Mouse (Mus musculus) midbrain, embryonic 12.5 days (tissue): ENCODE results near the gene Snx30. TPM values are rescaled to one million over a fixed set of nuclear protein-coding genes. Genes with fewer than 3 reads are reported as not detected.
A peak's percentile ranks its signal among the peaks of the same experiment; 100 is the strongest.
"Not testable (repeated sequence)": the region's sequence is repeated elsewhere in the genome, so short reads cannot be mapped to it uniquely, and the experiment has no call there.

Source experiments
- ATAC-seq: fragments of 200-750 bp; cut with Nextera tagmentation; 2 replicates; pipeline ENCODE4 v1.8.0; 2017; ENCODE audit warnings: low read depth, moderate TSS enrichment, moderate library complexity; ENCODE audit not compliant: low FRiP score
- H3K27ac ChIP-seq: fragments of 300-500 bp; sonication (generic); replicated peaks from 2 replicates; pipeline ENCODE4 v1.5.1; 2016; ENCODE audit warnings: mild to moderate bottlenecking
- H3K27me3 ChIP-seq: fragments of 300-500 bp; sonication (generic); 2 replicates; pipeline ENCODE4 v1.6.1; 2016; ENCODE audit warnings: mild to moderate bottlenecking
- H3K36me3 ChIP-seq: fragments of 300-500 bp; sonication (generic); 2 replicates; pipeline ENCODE4 v1.6.1; 2016
- H3K4me1 ChIP-seq: fragments of 300-500 bp; sonication (generic); 2 replicates; pipeline ENCODE4 v1.6.1; 2016
- H3K4me2 ChIP-seq: fragments of 300-500 bp; sonication (generic); replicated peaks from 2 replicates; pipeline ENCODE4 v1.6.1; 2016; ENCODE audit warnings: mild to moderate bottlenecking, moderate library complexity
- H3K4me3 ChIP-seq: fragments of 300-500 bp; sonication (generic); 2 replicates; pipeline ENCODE4 v1.5.1; 2016; ENCODE audit warnings: mild to moderate bottlenecking
- H3K9ac ChIP-seq: fragments of 300-500 bp; sonication (generic); replicated peaks from 2 replicates; pipeline ENCODE4 v1.6.1; 2016; ENCODE audit warnings: mild to moderate bottlenecking, moderate library complexity
- H3K9me3 ChIP-seq: fragments of 300-500 bp; sonication (generic); 2 replicates; pipeline ENCODE4 v1.6.1; 2016; ENCODE audit warnings: mild to moderate bottlenecking
- WGBS: fragments of 180-500 bp; shearing (Covaris S2); methylation state at CpG from one replicate; pipeline ENCODE4 v1.1.7; 2016; 5-methylcytosine and 5-hydroxymethylcytosine counted together
- polyA plus RNA-seq: library from polyadenylated mRNA; unstranded; fragments of >200 nt; fragmentation: Nextera tagmentation; extraction: Ambion mirVana; gene quantifications from 2 replicates; pipeline ENCODE4 v1.2.1, GENCODE M21; 2016

The Snx30 gene
- polyA plus RNA-seq, 1 experiment from 2014 or later, result 14.5 TPM

DNA sequence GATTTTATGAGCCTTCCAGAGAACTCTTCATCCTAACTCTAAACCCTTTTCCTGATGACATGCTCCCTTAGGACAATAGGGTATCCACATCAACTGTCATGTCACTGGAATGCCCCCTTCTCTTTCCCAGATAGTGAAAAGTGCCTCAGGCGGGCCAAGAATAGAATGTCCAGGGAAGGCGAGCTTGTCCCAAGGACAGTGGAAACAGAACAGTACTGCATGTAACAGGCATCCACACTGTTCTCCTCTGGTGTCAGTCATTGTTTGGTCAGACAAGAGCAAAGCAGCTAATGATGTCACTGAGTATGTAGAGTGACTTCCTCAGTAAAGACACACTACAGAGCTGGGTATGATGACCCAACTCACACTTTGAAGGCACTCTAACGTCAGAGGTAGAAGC is 27.8 kb upstream of the Snx30 start:
- Histone ChIP-seq H3K27me3 (no peaks in the 10 kb centered on the region), H3K9ac (no peak overlapping the region), H3K27ac (no peak overlapping the region), H3K4me1 (peaks cover 9% of the 10 kb centered on the region), H3K9me3 (no peaks in the 10 kb centered on the region), H3K36me3 (peaks cover 14% of the 10 kb centered on the region), H3K4me3 (no peak overlapping the region), H3K4me2 (no peak overlapping the region)
- WGBS, result 81% methylated on average over 3 of the region's 3 CpGs
- ATAC-seq, result no peak

DNA sequence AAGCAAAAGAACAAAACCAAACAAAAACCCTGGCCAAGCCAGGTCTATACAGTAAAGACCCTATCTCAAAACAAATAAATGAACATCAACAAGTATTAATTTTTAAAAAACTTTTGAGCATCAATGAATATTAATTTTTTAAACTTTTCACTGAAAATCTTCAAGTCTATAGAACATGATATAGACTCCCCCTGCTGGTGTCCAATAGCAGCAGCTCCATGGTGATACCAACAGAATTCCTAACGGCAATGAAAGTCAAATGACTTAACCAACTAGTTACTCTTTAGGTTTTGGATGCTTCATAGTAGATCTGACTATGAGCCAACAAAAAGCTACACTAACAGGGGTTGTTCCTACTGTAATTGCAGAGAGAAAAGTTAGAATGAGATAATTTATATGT is 25.1 kb upstream of the Snx30 start:
- Histone ChIP-seq H3K27me3 (no peaks in the 10 kb centered on the region), H3K4me3 (no peak overlapping the region), H3K27ac (no peak overlapping the region), H3K9me3 (no peaks in the 10 kb centered on the region), H3K4me2 (no peak overlapping the region), H3K9ac (no peak overlapping the region), H3K4me1 (peaks cover 6% of the 10 kb centered on the region), H3K36me3 (peaks cover 3% of the 10 kb centered on the region; the same call in 1 of the 2 replicates)
- 33% methylated on average over 1 of the region's 1 CpGs for WGBS
- ATAC-seq, result no peak

DNA sequence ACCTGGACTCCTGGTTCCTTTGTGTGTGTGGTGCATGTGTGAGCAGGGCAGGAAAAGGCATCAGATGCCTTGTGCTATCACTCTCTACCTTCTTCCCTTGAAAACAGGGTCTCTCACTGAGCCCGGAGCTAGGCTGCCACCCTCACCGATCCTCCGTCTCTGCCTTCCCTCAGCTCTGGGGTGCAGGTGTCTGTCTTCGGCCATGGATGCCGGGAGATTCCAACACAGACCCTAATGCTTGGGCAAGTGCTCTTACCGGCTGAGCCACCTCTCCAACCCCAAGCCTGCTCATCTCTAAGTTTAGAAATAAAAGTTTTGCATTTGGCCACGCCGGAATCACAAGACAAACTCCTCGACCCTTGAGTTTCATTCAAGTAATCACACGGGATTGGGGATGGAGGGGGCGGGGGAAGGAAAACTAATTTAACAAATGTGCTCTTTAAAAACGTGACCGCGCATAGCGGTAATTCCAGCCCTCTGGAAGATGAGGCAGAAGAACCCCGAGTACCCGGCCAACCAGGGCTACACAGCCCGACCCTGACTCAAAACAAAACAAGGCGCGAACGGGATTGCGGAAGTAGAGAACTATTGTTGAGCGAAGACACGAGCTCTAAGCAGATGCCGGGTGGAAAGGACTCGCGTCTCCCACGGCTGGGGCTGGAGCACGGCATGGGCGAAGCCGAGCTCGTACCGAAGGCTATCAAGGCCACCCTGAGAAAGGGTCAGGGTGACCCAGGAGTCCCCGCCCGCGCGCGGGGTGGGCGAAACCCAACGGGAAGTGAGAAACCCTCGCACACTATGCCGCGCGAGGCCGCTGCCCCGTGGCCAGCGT is 22.6 kb upstream of the Snx30 start:
- H3K36me3 ChIP-seq, result 0 out of 2 replicates have a peak, but pooled peaks cover 3% of the 10 kb centered on the region
- H3K27me3 ChIP-seq, result no peaks in the 10 kb centered on the region
- peak overlapping the region; percentile 72 for H3K4me3 ChIP-seq
- H3K27ac ChIP-seq, result peak overlapping the region; percentile 62
- H3K4me2 ChIP-seq, result peak overlapping the region; percentile 67
- peak; percentile 71 for ATAC-seq
- under 1% methylated on average over 47 of the region's 47 CpGs for WGBS
- peak overlapping the region; percentile 65 for H3K9ac ChIP-seq
- peaks cover 6% of the 10 kb centered on the region for H3K4me1 ChIP-seq
- H3K9me3 ChIP-seq, result no peaks in the 10 kb centered on the region

DNA sequence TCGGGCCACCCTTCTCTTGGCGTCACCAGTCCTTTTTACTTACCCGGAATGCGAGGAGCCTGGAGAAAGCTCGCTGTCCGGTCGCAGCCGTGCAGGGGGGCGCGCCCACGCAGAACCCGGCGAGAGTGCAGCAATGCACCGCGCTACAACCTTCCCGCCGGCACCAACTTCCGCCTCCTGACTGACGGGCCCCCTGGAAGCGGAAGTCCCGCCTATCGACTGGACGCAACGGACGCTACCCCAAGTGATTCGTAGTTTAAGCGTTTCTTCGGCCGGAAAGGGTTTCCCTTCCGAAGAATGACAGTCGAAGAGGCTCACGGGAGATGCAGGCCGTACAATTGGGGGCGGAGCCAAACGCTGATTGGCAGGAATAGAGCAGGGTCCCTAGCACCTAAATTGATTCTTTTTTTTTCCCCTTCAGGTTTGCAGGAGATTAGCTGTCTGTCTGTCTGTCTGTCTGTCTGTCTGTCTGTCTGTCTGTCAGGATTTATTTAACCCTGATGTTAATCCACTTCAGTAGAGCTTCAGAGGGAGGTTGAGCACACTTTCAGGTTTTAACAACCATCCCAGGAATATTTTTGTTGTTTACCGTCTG is 21.9 kb upstream of the Snx30 start:
- 1% methylated on average over 36 of the region's 36 CpGs for WGBS
- Histone ChIP-seq H3K4me2 (peak overlapping the region; percentile 67), H3K27me3 (no peaks in the 10 kb centered on the region), H3K36me3 (0 out of 2 replicates have a peak, but pooled peaks cover 3% of the 10 kb centered on the region), H3K27ac (peak overlapping the region; percentile 62), H3K9ac (peak overlapping the region; percentile 65), H3K9me3 (no peaks in the 10 kb centered on the region), H3K4me1 (peaks cover 6% of the 10 kb centered on the region), H3K4me3 (peak overlapping the region; percentile 72)
- ATAC-seq, result peak; percentile 96

DNA sequence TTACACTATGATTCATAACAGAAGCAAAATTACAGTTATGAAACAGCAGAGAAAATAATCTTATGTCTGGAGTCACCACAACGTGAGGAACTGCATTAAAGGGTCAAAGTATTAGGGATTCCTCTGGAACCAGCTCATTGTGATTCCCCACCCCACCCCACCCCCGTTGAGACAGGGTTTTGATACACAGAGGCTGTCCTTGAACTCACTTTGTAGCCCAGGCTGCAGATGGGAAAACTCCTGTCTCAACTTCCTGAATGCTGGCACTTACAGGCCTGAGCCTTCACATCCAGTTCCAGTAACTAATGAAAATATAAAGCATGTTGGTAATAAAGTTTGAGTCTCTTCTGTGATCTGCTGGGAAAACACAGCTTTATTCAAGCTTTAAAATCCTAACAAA is 20.2 kb upstream of the Snx30 start:
- no peak overlapping the region for H3K9ac ChIP-seq
- no peak for ATAC-seq
- no peak overlapping the region for H3K4me2 ChIP-seq

DNA sequence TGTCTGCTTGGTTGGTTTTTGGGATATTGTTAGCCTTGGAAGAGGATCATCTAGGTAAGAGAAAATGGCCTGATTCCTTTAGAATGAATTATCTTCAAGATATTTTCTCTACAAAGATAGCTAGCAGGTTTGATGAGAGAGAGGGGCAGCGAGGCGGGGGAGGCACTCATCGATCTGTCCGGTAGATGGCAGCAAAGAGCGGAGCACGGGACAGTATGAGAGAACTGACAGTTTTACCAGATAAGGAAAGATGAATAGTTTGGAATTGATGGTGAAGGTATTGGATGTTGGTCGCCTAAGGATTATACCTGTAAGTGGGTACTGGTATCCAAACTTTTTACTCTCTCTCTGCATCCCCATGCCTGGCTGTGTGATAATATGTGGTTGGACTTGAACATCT is 19.0 kb upstream of the Snx30 start:
- no peak overlapping the region for H3K27ac ChIP-seq
- no peaks in the 10 kb centered on the region for H3K36me3 ChIP-seq
- no peak overlapping the region for H3K4me2 ChIP-seq
- no peak overlapping the region for H3K4me3 ChIP-seq
- H3K9me3 ChIP-seq, result no peaks in the 10 kb centered on the region
- no peak for ATAC-seq
- no peak overlapping the region for H3K9ac ChIP-seq
- peaks cover 6% of the 10 kb centered on the region for H3K4me1 ChIP-seq
- WGBS, result 2% methylated on average over 7 of the region's 7 CpGs
- no peaks in the 10 kb centered on the region for H3K27me3 ChIP-seq

More for the DNA sequence above, 20.2 kb upstream of the Snx30 start:
- H3K27ac ChIP-seq, result no peak overlapping the region
- no peaks in the 10 kb centered on the region for H3K27me3 ChIP-seq
- H3K4me1 ChIP-seq, result peaks cover 6% of the 10 kb centered on the region
- no peaks in the 10 kb centered on the region for H3K9me3 ChIP-seq
- H3K36me3 ChIP-seq, result no peaks in the 10 kb centered on the region
- WGBS, result 32% methylated on average over 2 of the region's 2 CpGs
- no peak overlapping the region for H3K4me3 ChIP-seq

DNA sequence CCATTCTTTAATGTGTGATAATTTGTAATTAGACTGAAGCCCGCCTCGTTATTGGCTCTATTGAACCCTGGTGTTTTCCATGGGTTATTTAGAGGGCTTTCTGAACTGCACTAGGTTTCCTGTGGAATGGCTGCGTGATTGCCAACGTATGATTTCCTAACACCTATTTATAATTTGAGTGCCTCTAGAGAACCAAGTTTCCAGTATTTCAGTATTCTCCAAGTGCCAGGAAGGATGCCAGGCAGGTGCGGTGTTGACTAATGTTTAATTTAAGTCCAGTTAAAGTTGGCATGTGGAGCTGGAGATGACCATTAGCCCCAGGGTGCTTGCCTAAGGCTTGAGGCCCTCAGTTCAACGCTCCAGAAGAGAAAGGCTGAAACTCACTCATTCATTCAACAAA is 18.5 kb upstream of the Snx30 start:
- H3K4me2 ChIP-seq, result no peak overlapping the region
- H3K27me3 ChIP-seq, result no peaks in the 10 kb centered on the region
- no peak overlapping the region for H3K9ac ChIP-seq
- no peak overlapping the region for H3K27ac ChIP-seq
- ATAC-seq, result no peak
- no peaks in the 10 kb centered on the region for H3K9me3 ChIP-seq
- H3K4me3 ChIP-seq, result no peak overlapping the region
- H3K4me1 ChIP-seq, result peaks cover 4% of the 10 kb centered on the region
- no peaks in the 10 kb centered on the region for H3K36me3 ChIP-seq
- 65% methylated on average over 6 of the region's 6 CpGs for WGBS

DNA sequence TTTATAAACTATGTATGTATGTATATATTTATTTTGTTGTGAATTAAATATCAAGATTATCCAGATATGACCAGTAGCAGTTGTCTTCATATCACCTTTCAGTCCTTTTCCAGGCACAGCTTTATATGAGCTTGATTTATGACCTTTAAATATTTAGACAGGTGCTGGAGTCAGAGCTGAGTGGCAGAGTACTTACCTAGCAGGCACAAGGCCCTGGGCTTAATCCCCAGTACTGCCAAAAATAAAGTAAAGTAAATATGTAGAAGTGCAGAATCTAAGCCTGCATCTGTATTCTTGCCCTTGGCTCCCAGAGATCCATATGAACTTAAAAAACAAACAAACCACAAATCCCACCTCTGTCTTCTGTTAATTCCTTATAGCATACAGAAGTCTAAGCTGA is 16.6 kb upstream of the Snx30 start:
- ATAC-seq, result no peak
- H3K36me3 ChIP-seq, result no peaks in the 10 kb centered on the region
- H3K27ac ChIP-seq, result no peak overlapping the region
- no peaks in the 10 kb centered on the region for H3K4me1 ChIP-seq
- H3K9me3 ChIP-seq, result no peaks in the 10 kb centered on the region
- H3K4me3 ChIP-seq, result no peak overlapping the region
- no peaks in the 10 kb centered on the region for H3K27me3 ChIP-seq
- no peak overlapping the region for H3K4me2 ChIP-seq
- no peak overlapping the region for H3K9ac ChIP-seq

DNA sequence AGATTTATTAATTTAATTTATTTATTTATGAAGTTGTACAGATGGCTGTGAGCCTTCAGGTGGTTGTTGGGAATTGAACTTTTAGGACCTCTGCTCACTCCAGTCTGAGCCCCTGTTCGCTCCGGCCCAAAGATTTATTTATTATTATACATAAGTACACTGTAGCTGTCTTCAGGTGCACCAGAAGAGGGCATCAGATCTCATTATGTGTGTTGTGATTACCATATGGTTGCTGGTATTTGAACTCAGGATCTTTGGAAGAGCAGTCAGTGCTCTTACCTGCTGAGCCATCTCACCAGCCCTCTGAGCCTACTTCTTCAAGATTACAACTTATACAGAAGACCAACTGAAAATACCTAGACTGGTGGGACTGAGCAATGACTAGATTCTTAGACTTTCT is 12.0 kb upstream of the Snx30 start:
- H3K27ac ChIP-seq, H3K4me1 ChIP-seq, H3K9ac ChIP-seq, ATAC-seq, H3K4me3 ChIP-seq, H3K9me3 ChIP-seq, H3K27me3 ChIP-seq, H3K4me2 ChIP-seq, H3K36me3 ChIP-seq: not testable (repeated sequence)
- WGBS, result 80% methylated on average over 2 of the region's 2 CpGs

DNA sequence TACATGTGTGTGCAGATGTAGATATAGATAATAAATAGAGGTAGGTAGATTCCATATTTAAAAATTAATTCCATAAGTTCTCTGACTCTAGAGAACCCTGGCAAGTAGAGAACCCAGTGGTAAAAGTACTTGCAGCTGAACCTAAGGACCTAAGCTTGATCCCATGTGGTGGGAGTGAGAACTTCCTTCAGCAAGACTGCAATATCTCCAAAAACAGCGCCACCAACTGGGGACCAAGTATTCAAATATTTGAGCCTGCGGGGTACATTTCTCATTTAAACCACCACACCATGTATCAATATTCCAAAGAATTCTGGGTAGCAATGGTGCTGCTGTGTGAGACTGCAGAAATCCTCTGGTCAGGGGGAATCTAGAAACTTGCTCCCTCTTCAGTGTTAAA is 11.5 kb upstream of the Snx30 start:
- Histone ChIP-seq H3K9ac (no peak overlapping the region), H3K36me3 (no peaks in the 10 kb centered on the region), H3K27ac (no peak overlapping the region), H3K27me3 (no peaks in the 10 kb centered on the region), H3K4me1 (no peaks in the 10 kb centered on the region), H3K4me2 (no peak overlapping the region), H3K4me3 (no peak overlapping the region), H3K9me3 (no peaks in the 10 kb centered on the region)
- no peak for ATAC-seq
- WGBS, result 63% methylated on average over 2 of the region's 2 CpGs

DNA sequence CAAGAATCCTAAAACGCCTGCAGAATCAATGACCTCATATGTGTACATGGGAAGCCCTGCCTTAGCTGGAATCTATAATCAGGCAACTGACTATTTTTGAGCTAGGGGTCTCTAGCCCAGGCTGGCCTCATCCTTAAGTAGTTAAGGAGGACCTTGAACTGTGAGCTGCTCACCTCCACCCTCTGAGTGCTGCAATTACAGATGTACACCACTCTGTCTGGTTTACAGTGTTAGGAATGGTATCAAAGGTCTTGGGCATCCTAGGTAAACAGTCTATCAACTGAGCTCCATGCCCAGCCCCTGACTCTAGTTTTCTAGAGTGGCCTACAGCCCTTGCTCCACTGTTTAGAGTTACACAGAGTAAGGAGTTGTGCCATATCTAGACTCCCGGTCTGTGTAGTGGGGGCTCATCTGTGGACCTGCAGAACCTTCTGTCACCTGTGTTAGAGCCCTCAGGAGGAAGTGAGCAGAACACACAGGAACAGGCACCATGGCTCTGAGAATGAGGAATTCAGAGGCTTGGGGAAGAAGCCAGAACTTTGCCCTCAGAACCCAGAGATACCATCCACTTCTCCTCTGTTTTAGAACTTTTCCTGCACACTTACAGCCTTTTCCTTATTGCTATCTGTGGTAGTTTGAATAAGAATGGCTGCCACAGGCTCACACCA is 9.7 kb upstream of the Snx30 start:
- no peak overlapping the region for H3K4me3 ChIP-seq
- no peaks in the 10 kb centered on the region for H3K9me3 ChIP-seq
- H3K27ac ChIP-seq, result no peak overlapping the region
- WGBS, result 86% methylated on average over 2 of the region's 2 CpGs
- no peak for ATAC-seq
- H3K4me2 ChIP-seq, result no peak overlapping the region
- no peaks in the 10 kb centered on the region for H3K4me1 ChIP-seq
- H3K9ac ChIP-seq, result no peak overlapping the region
- H3K27me3 ChIP-seq, result no peaks in the 10 kb centered on the region
- no peaks in the 10 kb centered on the region for H3K36me3 ChIP-seq

DNA sequence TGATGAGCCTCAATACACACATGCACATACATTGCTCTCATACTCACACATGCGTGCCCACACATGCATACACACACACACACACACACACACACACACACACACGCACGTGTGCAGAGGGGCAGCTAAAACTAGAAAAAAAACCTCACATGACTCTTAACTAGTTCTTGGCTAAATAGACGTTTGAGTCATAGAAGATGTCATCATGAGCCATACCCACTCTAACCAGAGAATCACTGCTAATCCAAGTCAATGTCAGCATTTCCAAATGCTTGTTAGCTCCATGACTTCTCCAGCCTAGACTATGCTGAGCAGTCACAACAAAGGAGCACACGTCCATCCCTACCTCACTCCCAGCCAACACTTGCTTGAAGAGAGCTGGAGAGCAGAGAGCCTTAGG is 5.5 kb upstream of the Snx30 start:
- no peak overlapping the region for H3K4me3 ChIP-seq
- H3K4me2 ChIP-seq, result no peak overlapping the region
- no peak overlapping the region for H3K27ac ChIP-seq
- H3K36me3 ChIP-seq, result no peaks in the 10 kb centered on the region
- peaks cover 3% of the 10 kb centered on the region; the same call in 1 of the 2 replicates for H3K27me3 ChIP-seq
- H3K9me3 ChIP-seq, result no peaks in the 10 kb centered on the region
- WGBS, result 92% methylated on average over 5 of the region's 5 CpGs
- ATAC-seq, result no peak
- no peaks in the 10 kb centered on the region for H3K4me1 ChIP-seq
- H3K9ac ChIP-seq, result no peak overlapping the region
